Mouse (Mus musculus) G1E (cell line): Measurements from ENCODE around the gene Ankrd66.

ENCODE experiments used
- CTCF ChIP-seq: IDR thresholded peaks from 2 replicates; pipeline ENCODE4 v1.5.1; 2012; ENCODE audit warnings: low read depth, low read length, inconsistent platforms, mixed read lengths
- GATA1 ChIP-seq: IDR thresholded peaks from 2 replicates; pipeline ENCODE4 v1.6.1; 2012; ENCODE audit warnings: borderline replicate concordance, low read length, inconsistent platforms, mixed read lengths
- POLR2AphosphoS5 ChIP-seq: IDR thresholded peaks from 2 replicates; pipeline ENCODE4 v1.6.1; 2012; ENCODE audit warnings: low read depth, low read length, inconsistent platforms; ENCODE audit not compliant: insufficient replicate concordance
- TAL1 ChIP-seq: conservative IDR thresholded peaks from 2 replicates; pipeline ENCODE4 v1.6.1; 2012; ENCODE audit warnings: low read depth, low read length, inconsistent platforms, mixed read lengths

DNA sequence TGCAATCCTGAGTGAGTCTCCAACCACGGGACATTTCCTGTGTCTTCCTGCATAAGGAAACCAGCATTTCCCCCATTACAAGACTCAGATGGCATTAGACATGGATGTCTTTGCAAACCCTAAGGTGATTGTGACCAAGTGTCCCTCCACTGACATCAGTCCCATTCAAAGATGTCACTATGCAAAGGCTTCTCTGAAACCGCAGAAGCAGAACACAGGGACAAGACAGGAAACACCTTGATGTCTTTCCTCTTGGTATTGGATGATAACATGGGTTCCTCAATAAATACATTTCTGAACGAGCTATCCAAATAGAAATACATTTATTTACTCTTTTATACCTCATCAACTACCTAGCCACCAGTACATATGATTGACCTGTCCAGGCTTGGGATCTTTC is 42.2 kb downstream of the Ankrd66 start:
- TF ChIP-seq CTCF = no peak
- TF ChIP-seq GATA1 = no peak
- TF ChIP-seq TAL1 = no peak
- no peak for TF ChIP-seq POLR2AphosphoS5
